In genomic region chr9:72722622-72723021, GRCm38 (mm10) we compare ENCODE assay signal across 15 mouse cellular contexts.
"Had no signal": no experiment of that assay in that cellular context is flagged by ENCODE, and none has a peak within 500 bp of the region (broad histone marks: within the 10 kb centered on the region; RNA-seq: fewer than 3 reads in every experiment).

No protein-coding gene starts in this region.

- ATAC-seq: lung, postnatal 0 days; midbrain, embryonic 13.5 days had no signal

- DNase-seq: kidney, adult 9 months; kidney, postnatal 10 days; kidney, postnatal 4 days; liver; lung, adult 2 months; lung, postnatal 36 days; right cerebral cortex, adult 18-20 months; right cerebral cortex, postnatal 25 days; thymus, postnatal 14 days had no signal

- H3K27me3 ChIP-seq: limb, embryonic 12.5 days; midbrain, embryonic 13.5 days; neural tube, embryonic 15.5 days had no signal

- H3K9me3 ChIP-seq: limb, embryonic 12.5 days; midbrain, embryonic 13.5 days; neural tube, embryonic 15.5 days had no signal

- H3K9ac ChIP-seq: limb, embryonic 12.5 days; liver, embryonic 14.5 days; midbrain, embryonic 13.5 days; neural tube, embryonic 15.5 days had no signal

- H3K4me1 ChIP-seq: limb, embryonic 12.5 days; midbrain, embryonic 13.5 days; neural tube, embryonic 15.5 days had no signal

- H3K27ac ChIP-seq: limb, embryonic 12.5 days; liver, embryonic 14.5 days; midbrain, embryonic 13.5 days; neural tube, embryonic 15.5 days; stomach, postnatal 0 days had no signal

- H3K4me2 ChIP-seq: limb, embryonic 12.5 days; midbrain, embryonic 13.5 days; neural tube, embryonic 15.5 days had no signal

- H3K4me3 ChIP-seq: limb, embryonic 12.5 days; midbrain, embryonic 13.5 days; neural tube, embryonic 15.5 days had no signal
